Mouse (Mus musculus): ENCODE data around the gene Trappc6b. TPM values are rescaled to one million over a fixed set of nuclear protein-coding genes. Genes with fewer than 3 reads are reported as not detected.

Trappc6b gene
- total and polyA plus RNA-seq, 3 experiments, result 40.9 to 67.8 (median 42.6) TPM

DNA sequence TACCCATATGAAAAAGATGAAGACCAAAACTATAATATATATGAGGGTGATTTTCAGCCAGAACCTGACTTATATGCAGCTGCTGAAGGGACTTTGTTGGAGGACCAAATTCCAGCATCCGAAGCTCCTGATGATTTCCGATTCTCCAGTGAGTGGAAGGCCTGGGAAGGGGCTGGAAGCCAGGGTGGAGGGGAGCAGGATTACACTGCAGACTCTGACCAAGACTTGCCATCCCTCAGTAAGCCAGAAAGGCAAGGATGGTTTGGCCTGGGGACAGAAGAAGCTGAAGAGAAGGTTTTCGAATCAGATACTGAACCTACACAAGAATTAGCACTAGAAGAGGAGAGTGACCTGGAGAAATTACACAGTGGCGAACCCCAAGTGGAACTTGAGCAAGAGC is 46.7 kb upstream of the Trappc6b start:
- TF ChIP-seq MXI1 (IDR thresholded peaks at IDR 0.05; ENCODE audit: low read depth, low read length), result no peak
- no peak for TF ChIP-seq SIN3A (IDR thresholded peaks at IDR 0.05; ENCODE audit: low read length)
- TF ChIP-seq KAT2A (IDR thresholded peaks at IDR 0.05; ENCODE audit: insufficient replicate concordance, low read length), result no peak
- no peak for TF ChIP-seq TCF12 (IDR thresholded peaks at IDR 0.05; ENCODE audit: low read depth, low read length)
- no peak for TF ChIP-seq ZKSCAN1 (IDR thresholded peaks at IDR 0.05; ENCODE audit: borderline replicate concordance, low read depth, low read length)
- TF ChIP-seq CHD2 (IDR thresholded peaks at IDR 0.05; ENCODE audit: low read length), result no peak
- TF ChIP-seq USF1 (IDR thresholded peaks at IDR 0.05; ENCODE audit: low read depth, low read length), result no peak
- TF ChIP-seq MEF2A (IDR thresholded peaks at IDR 0.05; ENCODE audit: borderline replicate concordance, low read depth, low read length), result no peak
- no peak for TF ChIP-seq RCOR1 (conservative IDR thresholded peaks at IDR 0.05; ENCODE audit: low read depth, low read length)
- TF ChIP-seq TBP (conservative IDR thresholded peaks at IDR 0.05; ENCODE audit: low read depth, low read length), result no peak
- Histone ChIP-seq H3K27me3 (replicated peaks) (no peaks in the 10 kb centered on the region), H3K4me3 (replicated peaks in 1 of 3; ENCODE audit: low read depth in 2 of 3, low read length in 2 of 3, poor library complexity in 1 of 3) (no peak overlapping the region), H3K4me1 (ENCODE audit: control insufficient read depth in 1 of 2, insufficient read depth in 2 of 2) (no peaks in the 10 kb centered on the region), H3K79me2 (replicated peaks; ENCODE audit: control insufficient read depth, extremely low read depth, insufficient read depth, poor library complexity, severe bottlenecking) (no peaks in the 10 kb centered on the region), H3K27ac (ENCODE audit: insufficient read depth, low read depth) (no peak overlapping the region), H3K9me3 (replicated peaks; ENCODE audit: low read length) (no peaks in the 10 kb centered on the region), H3K4me2 (ENCODE audit: insufficient read depth, low read depth, poor library complexity, severe bottlenecking) (no peak overlapping the region), H3K36me3 (replicated peaks in 1 of 2; ENCODE audit: control insufficient read depth in 1 of 2, insufficient read depth in 1 of 2, low read length in 1 of 2) (no peaks in the 10 kb centered on the region), H3K9ac (ENCODE audit: insufficient read depth, low read depth) (no peak overlapping the region)
- in situ Hi-C loops (cut with MboI; ENCODE audit: low pct_ligation_motif_present, low pct_unique_long_range_greater_than_20kb, low sequenced_read_pairs), result no loop called here
- DNase-seq (ENCODE audit: extremely low read depth), result no peak
- dilution Hi-C loops (cut with MboI; ENCODE audit: extremely low pct_ligation_motif_present, extremely low pct_unique_long_range_greater_than_20kb, low sequenced_read_pairs), result no loop called here

DNA sequence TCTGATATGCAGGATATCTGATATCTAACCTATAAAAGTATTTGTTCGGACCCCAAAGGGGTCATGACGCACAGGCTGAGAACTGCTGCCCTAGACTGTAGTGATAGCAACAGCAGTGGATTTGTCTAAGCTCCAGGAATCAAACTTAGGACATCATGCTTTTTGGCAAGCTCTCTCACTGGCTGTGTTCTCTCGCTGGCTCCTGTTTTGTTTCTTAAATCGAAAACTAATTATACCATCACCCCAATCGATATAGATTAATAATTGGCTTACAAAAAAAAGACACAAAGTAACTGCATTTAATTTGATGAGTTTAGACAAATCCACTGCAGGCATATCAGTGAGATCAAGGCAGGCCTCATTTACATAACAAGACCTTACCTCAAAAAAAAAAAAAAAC is 45.2 kb upstream of the Trappc6b start:
- in situ Hi-C loops (cut with MboI; ENCODE audit: low pct_ligation_motif_present, low pct_unique_long_range_greater_than_20kb, low sequenced_read_pairs), result no loop called here
- dilution Hi-C loops (cut with MboI; ENCODE audit: extremely low pct_ligation_motif_present, extremely low pct_unique_long_range_greater_than_20kb, low sequenced_read_pairs), result no loop called here
- no peaks in the 10 kb centered on the region for H3K79me2 ChIP-seq (replicated peaks; ENCODE audit: control insufficient read depth, extremely low read depth, insufficient read depth, poor library complexity, severe bottlenecking)
- H3K4me1 ChIP-seq (ENCODE audit: control insufficient read depth in 1 of 2, insufficient read depth in 2 of 2), result no peaks in the 10 kb centered on the region
- TF ChIP-seq IRF4 (IDR thresholded peaks at IDR 0.05; ENCODE audit: low read depth, low read length) (no peak), PAX5 (IDR thresholded peaks at IDR 0.05; ENCODE audit: low read length) (no peak), KAT2A (IDR thresholded peaks at IDR 0.05; ENCODE audit: insufficient replicate concordance, low read length) (no peak)
- H3K27ac ChIP-seq (ENCODE audit: insufficient read depth, low read depth), result no peak overlapping the region
- H3K4me3 ChIP-seq (replicated peaks in 1 of 3; ENCODE audit: low read depth in 2 of 3, low read length in 2 of 3, poor library complexity in 1 of 3), result no peak overlapping the region
- H3K9ac ChIP-seq (ENCODE audit: insufficient read depth, low read depth), result no peak overlapping the region
- H3K9me3 ChIP-seq (replicated peaks; ENCODE audit: low read length), result no peaks in the 10 kb centered on the region
- no peaks in the 10 kb centered on the region for H3K27me3 ChIP-seq (replicated peaks)
- DNase-seq (ENCODE audit: extremely low read depth), result no peak
- H3K4me2 ChIP-seq (ENCODE audit: insufficient read depth, low read depth, poor library complexity, severe bottlenecking), result no peak overlapping the region
- H3K36me3 ChIP-seq (replicated peaks in 1 of 2; ENCODE audit: control insufficient read depth in 1 of 2, insufficient read depth in 1 of 2, low read length in 1 of 2), result no peaks in the 10 kb centered on the region

DNA sequence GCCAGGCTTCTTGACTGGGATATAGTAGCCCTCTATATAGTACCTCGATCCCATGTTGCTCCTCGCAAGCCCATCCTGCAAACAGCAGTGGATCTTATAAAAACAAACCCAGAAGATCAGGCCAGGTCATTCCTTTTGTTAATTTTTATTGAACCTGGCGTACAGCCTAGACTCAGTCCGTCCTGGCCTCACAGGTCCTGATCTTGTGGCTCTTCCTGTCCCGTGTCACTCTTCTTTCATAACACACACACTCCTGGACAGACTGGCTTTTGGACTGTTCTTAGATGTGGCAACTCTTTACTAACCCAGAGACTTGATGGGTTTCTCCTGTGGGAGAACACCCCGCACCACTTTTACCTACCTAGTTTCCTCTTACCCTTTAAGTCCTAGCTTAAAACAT is 44.6 kb upstream of the Trappc6b start:
- Histone ChIP-seq H3K4me1 (ENCODE audit: control insufficient read depth in 1 of 2, insufficient read depth in 2 of 2) (no peaks in the 10 kb centered on the region), H3K36me3 (replicated peaks in 1 of 2; ENCODE audit: control insufficient read depth in 1 of 2, insufficient read depth in 1 of 2, low read length in 1 of 2) (no peaks in the 10 kb centered on the region), H3K79me2 (replicated peaks; ENCODE audit: control insufficient read depth, extremely low read depth, insufficient read depth, poor library complexity, severe bottlenecking) (no peaks in the 10 kb centered on the region), H3K9me3 (replicated peaks; ENCODE audit: low read length) (no peaks in the 10 kb centered on the region), H3K27ac (ENCODE audit: insufficient read depth, low read depth) (no peak overlapping the region), H3K9ac (ENCODE audit: insufficient read depth, low read depth) (no peak overlapping the region), H3K27me3 (replicated peaks) (no peaks in the 10 kb centered on the region), H3K4me3 (replicated peaks in 1 of 3; ENCODE audit: low read depth in 2 of 3, low read length in 2 of 3, poor library complexity in 1 of 3) (no peak overlapping the region), H3K4me2 (ENCODE audit: insufficient read depth, low read depth, poor library complexity, severe bottlenecking) (no peak overlapping the region)
- DNase-seq (ENCODE audit: extremely low read depth), result no peak
- dilution Hi-C loops (cut with MboI; ENCODE audit: extremely low pct_ligation_motif_present, extremely low pct_unique_long_range_greater_than_20kb, low sequenced_read_pairs) (no loop called here), in situ Hi-C loops (cut with MboI; ENCODE audit: low pct_ligation_motif_present, low pct_unique_long_range_greater_than_20kb, low sequenced_read_pairs) (no loop called here)
- no peak for TF ChIP-seq POLR2A (IDR thresholded peaks at IDR 0.05; ENCODE audit: low read depth, low read length)
- no peak for TF ChIP-seq CHD2 (IDR thresholded peaks at IDR 0.05; ENCODE audit: low read length)
- TF ChIP-seq PAX5 (IDR thresholded peaks at IDR 0.05; ENCODE audit: low read length), result no peak
- TF ChIP-seq JUND (conservative IDR thresholded peaks at IDR 0.05; ENCODE audit: low read depth, low read length), result no peak
- no peak for TF ChIP-seq NELFE (IDR thresholded peaks at IDR 0.05; ENCODE audit: low read depth, low read length)
- no peak for TF ChIP-seq KAT2A (IDR thresholded peaks at IDR 0.05; ENCODE audit: insufficient replicate concordance, low read length)
- TF ChIP-seq GABPA (IDR thresholded peaks at IDR 0.05; ENCODE audit: insufficient replicate concordance, low read depth, low read length), result no peak
- TF ChIP-seq ZMIZ1 (IDR thresholded peaks at IDR 0.05; ENCODE audit: low read depth, low read length), result no peak
- no peak for TF ChIP-seq UBTF (IDR thresholded peaks at IDR 0.05; ENCODE audit: low read depth, low read length)
- no peak for TF ChIP-seq E2F4 (IDR thresholded peaks at IDR 0.05; ENCODE audit: insufficient replicate concordance, low read depth, low read length)
- TF ChIP-seq MAZ (IDR thresholded peaks at IDR 0.05; ENCODE audit: low read depth, low read length), result no peak
- no peak for TF ChIP-seq RAD21 (IDR thresholded peaks at IDR 0.05; ENCODE audit: low read depth, low read length)
- no peak for TF ChIP-seq TCF12 (IDR thresholded peaks at IDR 0.05; ENCODE audit: low read depth, low read length)
